Mouse (Mus musculus) CH12.LX (cell line): ENCODE results near the gene Iqsec3. TPM values are rescaled to one million over a fixed set of nuclear protein-coding genes. Genes with fewer than 3 reads are reported as not detected.

ENCODE experiments used
- DNase-seq: peaks from one replicate; pipeline ENCODE4 v3.0.0-alpha.2; 2013; ENCODE audit errors: extremely low read depth
- H3K27ac ChIP-seq: 2 replicates; pipeline ENCODE4 v1.5.1; 2012; ENCODE audit warnings: low read depth, mild to moderate bottlenecking, control low read depth, moderate library complexity; ENCODE audit not compliant: insufficient read depth
- H3K27me3 ChIP-seq: replicated peaks from 2 replicates; pipeline ENCODE3; 2012; ENCODE audit warnings: inconsistent platforms
- H3K36me3 ChIP-seq, 2 experiments: replicated peaks in 1 of 2; 2 replicates each; pipeline versions ENCODE3 to v1.6.1; 2012; ENCODE audit warnings: inconsistent platforms in 1 of 2, low read length in 1 of 2, mild to moderate bottlenecking in 1 of 2, mixed read lengths in 1 of 2, moderate library complexity in 1 of 2; ENCODE audit not compliant: control insufficient read depth in 1 of 2, insufficient read depth in 1 of 2
- H3K4me1 ChIP-seq, 2 experiments: 2 replicates each; pipeline ENCODE4 v1.6.1; 2012; ENCODE audit warnings: inconsistent platforms in 1 of 2, moderate library complexity in 1 of 2; ENCODE audit not compliant: insufficient read depth in 2 of 2, control insufficient read depth in 1 of 2
- H3K4me2 ChIP-seq: 2 replicates; pipeline ENCODE4 v1.6.1; 2012; ENCODE audit warnings: low read depth, mild to moderate bottlenecking, control low read depth; ENCODE audit not compliant: poor library complexity, insufficient read depth, severe bottlenecking
- H3K4me3 ChIP-seq, 3 experiments: fragments of 150-350 bp in 1 of 3; sonication (generic) in 1 of 3; replicated peaks in 1 of 3; 2 replicates each; pipeline versions ENCODE3 to v1.5.1; 2011 to 2012; ENCODE audit warnings: low read depth in 2 of 3, low read length in 2 of 3, mild to moderate bottlenecking in 2 of 3, moderate library complexity in 2 of 3, control low read depth in 1 of 3, improper control_type of control experiment in 1 of 3, inconsistent platforms in 1 of 3, mixed read lengths in 1 of 3; ENCODE audit not compliant: poor library complexity in 1 of 3
- H3K79me2 ChIP-seq: replicated peaks from 2 replicates; pipeline ENCODE4 v1.6.1; 2012; ENCODE audit warnings: mild to moderate bottlenecking, moderate library complexity; ENCODE audit not compliant: control insufficient read depth, poor library complexity, insufficient read depth, severe bottlenecking; ENCODE audit errors: extremely low read depth
- H3K9ac ChIP-seq: 2 replicates; pipeline ENCODE4 v1.6.1; 2012; ENCODE audit warnings: low read depth, mild to moderate bottlenecking, control low read depth, moderate library complexity; ENCODE audit not compliant: insufficient read depth
- H3K9me3 ChIP-seq: replicated peaks from 2 replicates; pipeline ENCODE3; 2012; ENCODE audit warnings: low read length, inconsistent platforms, mixed read lengths
- CHD1 ChIP-seq: IDR thresholded peaks from 2 replicates; pipeline ENCODE4 v1.6.1; 2012; ENCODE audit warnings: low read depth, low read length, improper control_type of control experiment, inconsistent platforms
- ELF1 ChIP-seq: IDR thresholded peaks from 2 replicates; pipeline ENCODE4 v1.6.1; 2014; ENCODE audit warnings: low read depth, mild to moderate bottlenecking, inconsistent platforms, low read length, improper control_type of control experiment
- ETS1 ChIP-seq: conservative IDR thresholded peaks from 2 replicates; pipeline ENCODE4 v1.6.1; 2012; ENCODE audit warnings: low read depth, mild to moderate bottlenecking, inconsistent platforms, low read length, improper control_type of control experiment, moderate library complexity
- KAT2A ChIP-seq: IDR thresholded peaks from 2 replicates; pipeline ENCODE4 v1.6.1; 2012; ENCODE audit warnings: low read length, improper control_type of control experiment, inconsistent platforms; ENCODE audit not compliant: insufficient replicate concordance
- MXI1 ChIP-seq: IDR thresholded peaks from 2 replicates; pipeline ENCODE4 v1.6.1; 2011; ENCODE audit warnings: mild to moderate bottlenecking, low read depth, low read length, improper control_type of control experiment
- NELFE ChIP-seq: IDR thresholded peaks from 2 replicates; pipeline ENCODE4 v1.6.1; 2011; ENCODE audit warnings: low read depth, low read length, improper control_type of control experiment
- PAX5 ChIP-seq: IDR thresholded peaks from 2 replicates; pipeline ENCODE4 v1.6.1; 2012; ENCODE audit warnings: low read length, inconsistent platforms, mixed read lengths
- RAD21 ChIP-seq: IDR thresholded peaks from 2 replicates; pipeline ENCODE4 v1.6.1; 2011; ENCODE audit warnings: low read depth, mild to moderate bottlenecking, low read length, improper control_type of control experiment, moderate library complexity
- SMC3 ChIP-seq: IDR thresholded peaks from 2 replicates; pipeline ENCODE4 v1.6.1; 2011; ENCODE audit warnings: low read depth, low read length, improper control_type of control experiment
- TCF12 ChIP-seq: IDR thresholded peaks from 2 replicates; pipeline ENCODE4 v1.6.1; 2014; ENCODE audit warnings: low read depth, mild to moderate bottlenecking, inconsistent platforms, low read length, improper control_type of control experiment
- UBTF ChIP-seq: IDR thresholded peaks from 2 replicates; pipeline ENCODE4 v1.6.1; 2012; ENCODE audit warnings: low read depth, mild to moderate bottlenecking, inconsistent platforms, low read length, improper control_type of control experiment, moderate library complexity
- USF1 ChIP-seq: IDR thresholded peaks from 2 replicates; pipeline ENCODE4 v1.6.1; 2014; ENCODE audit warnings: low read depth, mild to moderate bottlenecking, inconsistent platforms, low read length, improper control_type of control experiment
- ZMIZ1 ChIP-seq: IDR thresholded peaks from 2 replicates; pipeline ENCODE4 v1.6.1; 2012; ENCODE audit warnings: low read depth, mild to moderate bottlenecking, inconsistent platforms, low read length, improper control_type of control experiment
- dilution Hi-C: fragments of 300-500 bp; cut with MboI; formaldehyde crosslinking; loops from 2 replicates; pipeline ENCODE4 v1.14.3; 2020; ENCODE audit warnings: low sequenced_read_pairs; ENCODE audit not compliant: extremely low pct_unique_long_range_greater_than_20kb, extremely low pct_ligation_motif_present
- in situ Hi-C: fragments of 300-500 bp; cut with MboI; formaldehyde crosslinking; loops from 3 replicates; pipeline ENCODE4 v1.14.3; 2019; ENCODE audit warnings: low sequenced_read_pairs, low pct_ligation_motif_present, low pct_unique_long_range_greater_than_20kb, mixed read lengths
- polyA plus RNA-seq: library from polyadenylated mRNA; unstranded; fragments of >175 nt; gene quantifications from 2 replicates; pipeline ENCODE4 v1.2.1, GENCODE M21; 2012; ENCODE audit warnings: low read depth; ENCODE audit not compliant: insufficient read length
- total RNA-seq, 2 experiments: library from RNA; depleted of rRNA; stranded (reverse); fragments of 300-350 nt in 1 of 2; fragments of >200 nt in 1 of 2; gene quantifications; 2 replicates each; pipeline ENCODE4 v1.2.3; 2012 to 2014

Iqsec3 gene
- total and polyA plus RNA-seq, 3 experiments = not detected

DNA sequence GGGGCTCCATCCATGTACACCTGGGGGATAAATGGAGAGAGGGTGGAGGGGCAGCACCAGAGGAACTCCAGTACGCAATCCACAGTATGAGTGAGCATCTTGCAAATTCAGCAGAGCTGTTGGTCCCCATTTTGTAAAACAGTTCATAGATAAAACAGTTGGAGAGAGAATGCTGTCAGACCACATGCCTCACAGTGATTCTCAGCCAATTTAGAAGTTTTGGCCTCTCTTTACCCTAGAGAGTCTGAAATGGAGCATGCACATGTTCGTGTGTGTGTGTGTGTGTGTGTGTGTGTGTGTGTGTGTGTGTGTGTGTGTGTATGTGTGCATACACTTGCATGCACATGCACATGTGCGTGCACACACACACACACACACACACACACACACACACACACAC is 148.2 kb downstream of the Iqsec3 start:
- H3K27me3 ChIP-seq = peaks cover 69% of the 10 kb centered on the region
- dilution Hi-C loops = no loop called here
- H3K9ac ChIP-seq = no peak overlapping the region
- no peak overlapping the region for H3K4me2 ChIP-seq
- H3K4me3 ChIP-seq = no peak overlapping the region
- in situ Hi-C loops = no loop called here
- H3K4me1 ChIP-seq = peaks cover 5 to 7% of the 10 kb centered on the region in 2 experiments; a peak in 2 of 4 replicates
- no peaks in the 10 kb centered on the region for H3K79me2 ChIP-seq
- no peaks in the 10 kb centered on the region for H3K36me3 ChIP-seq
- DNase-seq = no peak
- TF ChIP-seq CHD1 = no peak
- TF ChIP-seq UBTF = no peak
- no peak for TF ChIP-seq ELF1
- no peak for TF ChIP-seq RAD21
- TF ChIP-seq MXI1 = no peak
- no peak for TF ChIP-seq KAT2A
- TF ChIP-seq USF1 = no peak
- no peak for TF ChIP-seq ETS1
- TF ChIP-seq NELFE = no peak
- TF ChIP-seq TCF12 = no peak
- no peak for TF ChIP-seq PAX5
- no peak for TF ChIP-seq ZMIZ1
- TF ChIP-seq SMC3 = no peak
- no peak overlapping the region for H3K27ac ChIP-seq
- H3K9me3 ChIP-seq = no peaks in the 10 kb centered on the region

Other genes with a start within 250 kb of the Iqsec3 start
- 1.3 TPM in 2 replicates for gene Usp18, start 227.8 kb downstream of the Iqsec3 start, total RNA-seq (2012; rRNA removed)
- gene Usp18, start 227.8 kb downstream of the Iqsec3 start, total RNA-seq (2014; rRNA removed) = 0.36 and 0.63 TPM in 2 replicates
- gene Usp18, start 227.8 kb downstream of the Iqsec3 start, polyA plus RNA-seq = 1.3 and 1.5 TPM in 2 replicates
- 9.6 and 12.3 TPM in 2 replicates for gene Slc6a13, start 173.5 kb downstream of the Iqsec3 start, total RNA-seq (2012; rRNA removed)
- 12.7 and 15.4 TPM in 2 replicates for gene Slc6a13, start 173.5 kb downstream of the Iqsec3 start, total RNA-seq (2014; rRNA removed)
- gene Slc6a13, start 173.5 kb downstream of the Iqsec3 start, polyA plus RNA-seq = 17.4 and 21.5 TPM in 2 replicates
- gene Slc6a12, start 130.6 kb downstream of the Iqsec3 start, total RNA-seq (2012; rRNA removed) = 0.50 and 0.55 TPM in 2 replicates
- 2.5 and 3.7 TPM in 2 replicates for gene Slc6a12, start 130.6 kb downstream of the Iqsec3 start, total RNA-seq (2014; rRNA removed)
- 2.5 and 2.8 TPM in 2 replicates for gene Slc6a12, start 130.6 kb downstream of the Iqsec3 start, polyA plus RNA-seq
- not detected in 2 replicates for gene A2m, start 161.7 kb upstream of the Iqsec3 start, total RNA-seq (2012; rRNA removed)
- gene A2m, start 161.7 kb upstream of the Iqsec3 start, total RNA-seq (2014; rRNA removed) = not detected in 2 replicates
- gene A2m, start 161.7 kb upstream of the Iqsec3 start, polyA plus RNA-seq = not detected in 2 replicates